Mouse (Mus musculus): ENCODE data around the gene Lrmda. TPM values are rescaled to one million over a fixed set of nuclear protein-coding genes. Genes with fewer than 3 reads are reported as not detected.
"Not testable (repeated sequence)": the region's sequence is repeated elsewhere in the genome, so short reads cannot be mapped to it uniquely, and the experiment has no call there.

Lrmda gene
- polyA plus RNA-seq, 1 experiment from 2014 or later, result 0.20 TPM

GRCm38 (mm10) chr14:22800020-22800419 lies 780.5 kb downstream of the Lrmda start:
- H3K9ac ChIP-seq (ENCODE audit: low read length), result no peak overlapping the region
- H3K27ac ChIP-seq (replicated peaks; ENCODE audit: low read depth, low read length), result no peak overlapping the region
- H3K36me3 ChIP-seq (ENCODE audit: control insufficient read depth, insufficient read depth, low read length), result no peaks in the 10 kb centered on the region
- no peak overlapping the region for H3K4me3 ChIP-seq (ENCODE audit: low read depth, low read length)
- 51% methylated on average over 4 of the region's 4 CpGs for WGBS
- H3K27me3 ChIP-seq (ENCODE audit: control insufficient read depth, insufficient read depth, low read length), result no peaks in the 10 kb centered on the region
- ATAC-seq (ENCODE audit: insufficient number of reproducible peaks, low FRiP score, low TSS enrichment, low read depth) (no peak), DNase-seq (ENCODE audit: low spot score) (no peak)
- H3K9me3 ChIP-seq (ENCODE audit: control insufficient read depth, low read length), result no peaks in the 10 kb centered on the region
- H3K4me1 ChIP-seq (ENCODE audit: control insufficient read depth, insufficient read depth, low read length), result 0 out of 2 replicates have a peak, but pooled peaks cover 3% of the 10 kb centered on the region
- H3K4me2 ChIP-seq (ENCODE audit: low read depth, severe bottlenecking), result no peak overlapping the region

DNA sequence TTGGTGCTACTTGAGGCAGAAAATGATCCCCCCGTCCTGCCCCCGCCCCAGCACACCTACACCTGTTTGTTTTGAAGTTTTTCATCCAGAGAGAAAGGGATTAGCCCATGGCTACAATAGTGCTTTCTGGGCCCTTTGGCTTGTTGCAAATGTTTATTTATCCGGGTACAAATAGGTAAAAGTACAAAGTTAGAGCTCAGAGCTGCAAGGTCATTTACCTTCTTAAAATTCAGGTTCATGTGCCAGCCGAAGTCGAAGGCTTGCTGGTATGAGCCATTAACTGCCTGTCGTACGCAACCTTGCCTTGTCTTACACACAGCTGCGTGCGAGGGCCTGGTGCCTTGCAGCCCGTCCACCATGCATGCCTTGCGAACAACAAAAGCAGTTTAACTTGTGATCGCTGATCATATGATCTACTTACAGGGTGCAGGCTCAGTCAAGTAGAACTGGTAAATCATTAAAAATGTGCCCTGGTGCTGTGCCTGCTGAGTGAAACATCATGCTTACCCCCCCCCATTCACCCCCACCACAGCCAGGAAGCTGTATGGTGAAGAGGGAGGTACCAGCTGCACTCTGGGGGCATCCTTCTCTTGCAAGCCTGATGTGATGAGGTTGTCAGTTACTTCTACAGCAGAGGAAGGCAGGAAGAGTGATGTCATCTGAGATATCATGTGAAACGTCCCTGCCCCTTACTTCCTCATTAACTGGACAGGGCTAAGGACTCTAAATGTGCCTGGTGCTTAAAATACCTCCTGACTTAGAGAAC lies 781.5 kb downstream of the Lrmda start:
- no peak for ATAC-seq (ENCODE audit: insufficient number of reproducible peaks, low FRiP score, low TSS enrichment, low read depth)
- no peak overlapping the region for H3K27ac ChIP-seq (replicated peaks; ENCODE audit: low read depth, low read length)

GRCm38 (mm10) chr14:22801714-22802113 lies 782.2 kb downstream of the Lrmda start:
- not testable (repeated sequence) for H3K9me3 ChIP-seq (ENCODE audit: control insufficient read depth, low read length); H3K36me3 ChIP-seq (ENCODE audit: control insufficient read depth, insufficient read depth, low read length); ATAC-seq (ENCODE audit: insufficient number of reproducible peaks, low FRiP score, low TSS enrichment, low read depth); H3K27me3 ChIP-seq (ENCODE audit: control insufficient read depth, insufficient read depth, low read length); DNase-seq (ENCODE audit: low spot score); H3K9ac ChIP-seq (ENCODE audit: low read length); H3K27ac ChIP-seq (replicated peaks; ENCODE audit: low read depth, low read length); H3K4me1 ChIP-seq (ENCODE audit: control insufficient read depth, insufficient read depth, low read length); H3K4me2 ChIP-seq (ENCODE audit: low read depth, severe bottlenecking); H3K4me3 ChIP-seq (ENCODE audit: low read depth, low read length)
- WGBS, result 76% methylated on average over 4 of the region's 4 CpGs

More for the DNA sequence above, 781.5 kb downstream of the Lrmda start:
- Histone ChIP-seq H3K9ac (ENCODE audit: low read length) (no peak overlapping the region), H3K4me3 (ENCODE audit: low read depth, low read length) (no peak overlapping the region), H3K27me3 (ENCODE audit: control insufficient read depth, insufficient read depth, low read length) (no peaks in the 10 kb centered on the region), H3K9me3 (ENCODE audit: control insufficient read depth, low read length) (no peaks in the 10 kb centered on the region), H3K36me3 (ENCODE audit: control insufficient read depth, insufficient read depth, low read length) (no peaks in the 10 kb centered on the region), H3K4me1 (ENCODE audit: control insufficient read depth, insufficient read depth, low read length) (0 out of 2 replicates have a peak, but pooled peaks cover 3% of the 10 kb centered on the region), H3K4me2 (ENCODE audit: low read depth, severe bottlenecking) (no peak overlapping the region)
- 74% methylated on average over 13 of the region's 13 CpGs for WGBS
- no peak for DNase-seq (ENCODE audit: low spot score)

DNA sequence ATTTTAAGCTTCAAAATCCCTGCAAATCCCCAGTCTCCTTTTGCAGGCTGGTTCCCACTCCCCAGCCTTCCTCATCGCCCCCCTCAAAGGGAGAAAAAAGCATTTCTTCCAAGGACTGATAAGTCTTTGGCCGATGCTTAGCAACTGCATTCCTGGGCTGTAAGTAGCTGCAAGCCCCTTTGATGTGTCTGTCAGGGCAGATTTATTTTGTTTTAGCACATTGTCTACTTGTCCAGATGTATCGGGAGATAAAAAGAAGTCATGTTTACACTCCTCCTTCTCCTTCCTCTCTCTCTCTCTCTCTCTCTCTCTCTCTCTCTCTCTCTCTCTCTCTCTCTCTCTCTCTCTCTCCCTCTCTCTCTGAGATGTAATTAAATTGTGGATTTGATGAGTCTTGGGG lies 787.8 kb downstream of the Lrmda start:
- no peak overlapping the region for H3K4me2 ChIP-seq (ENCODE audit: low read depth, severe bottlenecking)
- H3K4me1 ChIP-seq (ENCODE audit: control insufficient read depth, insufficient read depth, low read length), result peaks cover 11% of the 10 kb centered on the region
- no peak overlapping the region for H3K4me3 ChIP-seq (ENCODE audit: low read depth, low read length)
- no peak for DNase-seq (ENCODE audit: low spot score)
- H3K27ac ChIP-seq (replicated peaks; ENCODE audit: low read depth, low read length), result no peak overlapping the region
- no peaks in the 10 kb centered on the region for H3K9me3 ChIP-seq (ENCODE audit: control insufficient read depth, low read length)
- H3K27me3 ChIP-seq (ENCODE audit: control insufficient read depth, insufficient read depth, low read length), result no peaks in the 10 kb centered on the region
- ATAC-seq (ENCODE audit: insufficient number of reproducible peaks, low FRiP score, low TSS enrichment, low read depth), result no peak
- H3K9ac ChIP-seq (ENCODE audit: low read length), result no peak overlapping the region
- H3K36me3 ChIP-seq (ENCODE audit: control insufficient read depth, insufficient read depth, low read length), result no peaks in the 10 kb centered on the region
- 3% methylated on average over 3 of the region's 3 CpGs for WGBS

GRCm38 (mm10) chr14:22807726-22808594 lies 788.4 kb downstream of the Lrmda start:
- Histone ChIP-seq H3K27ac (replicated peaks; ENCODE audit: low read depth, low read length) (no peak overlapping the region), H3K27me3 (ENCODE audit: control insufficient read depth, insufficient read depth, low read length) (no peaks in the 10 kb centered on the region), H3K4me1 (ENCODE audit: control insufficient read depth, insufficient read depth, low read length) (peaks cover 14% of the 10 kb centered on the region), H3K36me3 (ENCODE audit: control insufficient read depth, insufficient read depth, low read length) (no peaks in the 10 kb centered on the region), H3K9ac (ENCODE audit: low read length) (no peak overlapping the region), H3K4me2 (ENCODE audit: low read depth, severe bottlenecking) (peak overlapping the region; percentile 25), H3K9me3 (ENCODE audit: control insufficient read depth, low read length) (no peaks in the 10 kb centered on the region), H3K4me3 (ENCODE audit: low read depth, low read length) (no peak overlapping the region)
- ATAC-seq (ENCODE audit: insufficient number of reproducible peaks, low FRiP score, low TSS enrichment, low read depth) (peak; percentile 67), DNase-seq (ENCODE audit: low spot score) (peak; percentile 86)
- under 1% methylated on average over 20 of the region's 20 CpGs for WGBS

- Histone ChIP-seq H3K4me2 (ENCODE audit: low read depth, severe bottlenecking) (no peak overlapping the region), H3K9me3 (ENCODE audit: control insufficient read depth, low read length) (no peaks in the 10 kb centered on the region), H3K27ac (replicated peaks; ENCODE audit: low read depth, low read length) (no peak overlapping the region), H3K27me3 (ENCODE audit: control insufficient read depth, insufficient read depth, low read length) (no peaks in the 10 kb centered on the region), H3K4me3 (ENCODE audit: low read depth, low read length) (no peak overlapping the region), H3K36me3 (ENCODE audit: control insufficient read depth, insufficient read depth, low read length) (no peaks in the 10 kb centered on the region), H3K4me1 (ENCODE audit: control insufficient read depth, insufficient read depth, low read length) (peaks cover 21% of the 10 kb centered on the region), H3K9ac (ENCODE audit: low read length) (no peak overlapping the region)
- DNase-seq (ENCODE audit: low spot score) (no peak), ATAC-seq (ENCODE audit: insufficient number of reproducible peaks, low FRiP score, low TSS enrichment, low read depth) (no peak)
- 33% methylated on average over 5 of the region's 5 CpGs for WGBS
Measured at GRCm38 (mm10) chr14:22808595-22809166, 789.2 kb downstream of the Lrmda start.

GRCm38 (mm10) chr14:22809229-22809628 lies 789.7 kb downstream of the Lrmda start:
- DNase-seq (ENCODE audit: low spot score), result no peak

GRCm38 (mm10) chr14:22810531-22810930 lies 791.0 kb downstream of the Lrmda start:
- no peak for DNase-seq (ENCODE audit: low spot score)
- no peak overlapping the region for H3K9ac ChIP-seq (ENCODE audit: low read length)

More at GRCm38 (mm10) chr14:22809229-22809628, 789.7 kb downstream of the Lrmda start:
- H3K9me3 ChIP-seq (ENCODE audit: control insufficient read depth, low read length), result no peaks in the 10 kb centered on the region
- H3K4me1 ChIP-seq (ENCODE audit: control insufficient read depth, insufficient read depth, low read length), result peaks cover 24% of the 10 kb centered on the region
- no peaks in the 10 kb centered on the region for H3K36me3 ChIP-seq (ENCODE audit: control insufficient read depth, insufficient read depth, low read length)
- no peak overlapping the region for H3K4me3 ChIP-seq (ENCODE audit: low read depth, low read length)
- H3K4me2 ChIP-seq (ENCODE audit: low read depth, severe bottlenecking), result no peak overlapping the region
- H3K27ac ChIP-seq (replicated peaks; ENCODE audit: low read depth, low read length), result no peak overlapping the region
- ATAC-seq (ENCODE audit: insufficient number of reproducible peaks, low FRiP score, low TSS enrichment, low read depth), result no peak
- 78% methylated on average over 3 of the region's 3 CpGs for WGBS
- H3K27me3 ChIP-seq (ENCODE audit: control insufficient read depth, insufficient read depth, low read length), result no peaks in the 10 kb centered on the region
- H3K9ac ChIP-seq (ENCODE audit: low read length), result no peak overlapping the region

More at GRCm38 (mm10) chr14:22810531-22810930, 791.0 kb downstream of the Lrmda start:
- 59% methylated on average over 1 of the region's 1 CpGs for WGBS
- Histone ChIP-seq H3K4me3 (ENCODE audit: low read depth, low read length) (no peak overlapping the region), H3K4me2 (ENCODE audit: low read depth, severe bottlenecking) (no peak overlapping the region), H3K36me3 (ENCODE audit: control insufficient read depth, insufficient read depth, low read length) (no peaks in the 10 kb centered on the region), H3K9me3 (ENCODE audit: control insufficient read depth, low read length) (no peaks in the 10 kb centered on the region), H3K4me1 (ENCODE audit: control insufficient read depth, insufficient read depth, low read length) (peaks cover 24% of the 10 kb centered on the region), H3K27ac (replicated peaks; ENCODE audit: low read depth, low read length) (no peak overlapping the region), H3K27me3 (ENCODE audit: control insufficient read depth, insufficient read depth, low read length) (no peaks in the 10 kb centered on the region)
- no peak for ATAC-seq (ENCODE audit: insufficient number of reproducible peaks, low FRiP score, low TSS enrichment, low read depth)
